Mouse (Mus musculus) ES-CJ7 (cell line): ENCODE data around the gene Chn2.

Source experiments
- DNase-seq: peaks from one replicate; pipeline ENCODE4 v3.0.0; 2011; ENCODE audit warnings: low read depth, low spot score

Gene Chn2

DNA sequence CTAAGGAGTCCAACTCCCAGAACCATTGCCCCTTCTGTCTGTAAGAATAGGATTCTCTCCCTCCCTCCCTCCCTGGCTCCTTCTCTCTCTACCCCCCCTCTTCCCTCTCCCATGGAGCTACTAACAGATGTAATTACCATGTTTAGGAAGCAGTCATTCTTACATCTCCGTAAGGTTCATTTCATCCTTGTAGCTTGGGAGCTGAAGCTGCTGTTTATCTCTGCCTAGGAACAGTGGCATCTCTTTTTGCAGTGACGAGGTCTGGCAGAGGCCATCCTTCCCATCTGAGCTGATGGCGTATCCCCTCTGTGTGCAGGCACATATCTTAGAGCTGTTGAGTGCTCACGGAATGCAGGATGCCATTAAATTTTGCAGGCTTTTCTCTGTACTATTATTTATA lies 35.1 kb downstream of the Chn2 start:
- no peak for DNase-seq

DNA sequence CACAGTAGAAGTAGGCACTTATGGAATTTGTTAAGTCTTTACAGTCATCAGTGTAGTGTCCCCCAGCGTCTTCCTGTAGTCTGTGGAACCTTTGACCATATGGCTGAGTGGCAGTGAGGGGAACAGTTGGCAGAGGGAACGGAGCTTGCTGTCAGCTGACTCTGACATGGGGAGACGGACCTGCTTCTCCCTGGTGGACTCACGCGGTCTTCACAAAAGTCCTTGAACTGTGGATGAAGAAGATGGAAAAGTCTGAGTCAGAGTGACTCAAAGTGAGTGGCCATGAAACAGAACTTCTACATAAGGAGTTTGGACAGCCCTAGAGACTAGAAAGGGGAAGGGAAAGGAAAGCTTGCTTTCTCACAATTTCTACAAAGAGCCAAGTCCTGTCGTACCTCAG lies 36.1 kb downstream of the Chn2 start:
- no peak for DNase-seq

DNA sequence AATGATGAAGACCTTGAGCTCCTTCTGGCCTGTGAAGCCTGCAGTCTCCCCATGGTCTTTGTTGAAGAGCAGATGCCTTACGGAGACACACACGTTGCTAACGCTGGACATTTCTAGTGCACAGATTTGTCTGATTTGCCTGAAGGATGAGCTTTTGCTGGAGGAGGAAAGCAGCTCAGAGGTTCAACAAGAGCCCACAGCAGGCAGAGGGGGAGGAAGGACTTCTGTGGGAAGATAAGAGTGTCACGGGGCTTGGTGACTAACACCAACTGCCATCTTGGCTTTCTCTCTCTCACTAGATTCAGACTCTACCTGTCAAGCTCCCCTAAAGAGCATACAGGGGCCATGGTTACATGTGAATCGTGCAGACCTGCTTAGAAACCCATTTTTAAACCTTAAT lies 37.3 kb downstream of the Chn2 start:
- DNase-seq, result no peak

DNA sequence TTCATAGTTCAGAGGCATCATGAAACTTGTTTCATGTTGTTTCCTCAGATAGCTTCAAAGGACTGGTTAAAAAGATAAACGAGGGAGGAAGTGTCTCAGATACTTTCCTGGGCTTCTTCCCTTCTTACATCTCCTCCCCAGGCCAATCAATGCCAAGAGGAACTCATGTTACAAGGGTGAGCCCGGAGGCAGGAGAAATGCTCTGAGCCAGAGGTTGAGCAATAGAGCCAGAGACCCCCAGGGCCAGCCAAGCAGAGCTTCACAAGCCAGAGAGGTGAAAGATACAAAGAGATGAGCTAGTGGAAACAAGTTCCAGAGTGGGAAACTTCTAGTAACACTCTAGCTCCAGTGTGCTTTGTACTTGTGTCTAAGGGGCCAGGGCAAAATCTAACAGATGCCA lies 38.9 kb downstream of the Chn2 start:
- DNase-seq, result no peak

DNA sequence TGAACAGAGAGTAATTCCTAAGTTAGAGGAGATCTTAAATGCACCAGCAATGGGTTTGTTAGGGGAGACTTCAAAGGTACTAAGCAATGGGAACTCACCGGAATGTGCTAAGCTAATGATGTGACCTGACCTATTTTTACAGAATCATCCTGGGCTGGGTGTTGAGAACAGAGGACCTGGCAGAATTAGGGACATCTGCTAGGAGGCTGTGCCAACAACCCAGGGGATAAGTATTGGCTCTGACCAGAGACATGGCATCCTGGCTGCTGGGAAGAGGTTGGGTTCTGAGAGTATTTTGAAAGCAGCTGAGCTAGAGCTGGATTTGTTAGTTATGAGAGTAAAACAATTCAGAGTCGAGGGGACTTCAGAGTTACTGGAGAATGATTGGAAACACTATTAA lies 40.5 kb downstream of the Chn2 start:
- DNase-seq, result no peak

DNA sequence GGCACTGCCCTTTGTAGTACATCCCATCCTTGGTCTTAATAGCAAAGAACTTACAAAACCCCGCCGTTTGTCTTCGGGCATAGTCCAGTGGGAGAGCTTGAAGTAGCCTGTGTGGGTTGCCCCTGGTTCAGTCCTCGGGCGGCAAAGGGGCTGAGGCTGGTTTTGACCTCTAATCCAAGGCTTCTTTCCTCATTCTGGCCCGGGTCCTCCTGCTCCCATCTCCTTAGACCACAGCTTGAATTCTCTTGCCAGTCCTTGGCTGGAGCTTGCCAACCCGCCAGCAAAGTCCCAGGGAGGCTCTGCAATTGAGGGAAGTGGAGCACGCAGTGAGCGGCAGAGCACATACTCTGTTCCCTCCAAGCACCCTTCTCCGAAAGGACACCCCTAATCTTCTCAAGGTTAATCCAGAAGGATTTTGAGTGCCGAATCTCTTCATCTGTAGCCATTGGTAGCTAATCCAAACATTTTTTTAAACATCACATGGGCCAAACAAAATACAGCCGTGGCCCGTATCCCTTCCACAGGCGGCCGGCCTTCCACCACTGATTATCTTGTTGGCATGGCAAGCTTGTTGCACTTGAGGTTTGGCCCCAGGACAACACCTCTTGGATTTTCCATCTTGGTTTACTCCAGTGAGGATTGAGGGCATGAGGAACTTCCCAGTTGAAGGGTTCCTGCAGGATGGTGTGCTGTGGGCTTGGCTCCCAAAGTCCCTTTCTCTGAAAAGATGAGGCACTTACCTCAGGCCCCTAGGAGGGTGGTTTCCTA lies 41.3 kb downstream of the Chn2 start:
- no peak for DNase-seq

DNA sequence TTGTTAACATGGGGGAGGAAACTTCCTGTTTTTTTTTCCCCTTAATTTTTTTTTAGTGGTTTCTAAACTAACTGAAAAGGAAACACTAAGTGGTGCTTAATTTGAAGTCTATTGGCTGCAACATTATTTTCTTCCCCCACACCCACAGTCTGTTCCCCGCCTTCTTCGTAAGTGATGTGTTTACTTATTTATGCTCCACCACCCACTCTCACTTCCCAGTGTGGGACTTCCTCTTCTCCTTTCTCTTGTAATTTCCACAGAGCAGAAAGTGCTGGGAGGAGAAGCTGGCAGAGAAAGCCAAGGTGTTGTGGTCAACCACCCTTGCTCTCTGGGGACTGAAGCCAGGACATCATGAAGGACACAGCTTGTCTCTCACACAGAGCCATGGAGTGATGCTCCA lies 43.2 kb downstream of the Chn2 start:
- DNase-seq, result no peak

DNA sequence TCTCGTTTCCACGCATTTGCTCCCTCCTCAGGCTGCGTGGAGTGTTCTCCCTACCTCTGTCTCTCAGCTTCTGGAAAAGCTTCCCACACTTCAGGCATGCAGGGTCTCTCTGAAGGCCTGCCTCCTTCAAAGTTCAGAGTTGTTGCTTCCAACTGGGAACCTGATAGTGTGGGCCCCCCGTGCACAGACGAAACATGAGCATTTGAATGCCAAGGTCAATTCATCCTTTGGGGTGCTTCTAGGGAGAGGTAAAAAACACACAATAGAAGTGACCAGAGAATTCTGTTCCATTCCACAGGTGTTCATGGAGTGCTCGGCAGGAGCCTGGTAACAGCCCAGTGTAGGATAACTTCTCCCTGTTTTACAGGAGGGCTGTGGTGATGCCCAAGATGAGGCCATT lies 44.7 kb downstream of the Chn2 start:
- DNase-seq, result peak; percentile 57

DNA sequence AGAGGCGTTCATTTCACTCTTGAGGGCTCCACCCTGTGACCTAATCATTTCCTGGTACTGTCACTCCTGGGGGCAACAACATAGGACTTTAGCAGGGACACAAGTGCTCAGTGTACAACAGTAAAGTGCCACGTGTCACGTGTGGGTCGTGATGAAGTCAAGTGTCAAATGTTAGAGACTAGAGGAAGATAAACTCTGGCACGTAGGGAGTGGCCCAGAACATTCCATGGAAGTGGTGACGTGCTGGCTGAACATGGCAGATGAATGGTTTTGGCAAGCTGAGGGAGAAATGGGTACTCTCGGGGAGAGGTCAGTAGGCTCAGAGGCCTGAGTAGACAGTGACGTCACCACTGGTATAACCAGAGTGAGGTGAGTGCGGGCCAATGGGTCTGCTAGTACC lies 45.7 kb downstream of the Chn2 start:
- DNase-seq, result no peak

DNA sequence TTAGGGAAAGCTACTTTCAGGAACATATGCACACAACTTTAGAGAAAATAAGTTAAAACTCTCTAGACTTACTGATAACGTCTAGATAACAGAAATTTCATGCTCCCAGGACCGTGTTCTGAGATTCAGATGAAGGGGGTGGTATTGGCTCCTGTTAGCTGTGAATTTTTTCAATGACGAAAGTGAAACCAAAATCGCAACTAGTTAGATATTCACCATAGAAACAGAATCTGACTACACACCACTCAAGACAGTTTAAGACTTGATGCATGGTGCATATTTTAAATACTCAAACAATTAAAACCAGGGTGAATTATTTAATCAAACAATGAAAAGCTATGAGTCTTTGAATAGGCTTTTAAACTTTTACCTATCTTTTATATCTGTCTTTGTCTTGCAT lies 48.8 kb downstream of the Chn2 start:
- no peak for DNase-seq

DNA sequence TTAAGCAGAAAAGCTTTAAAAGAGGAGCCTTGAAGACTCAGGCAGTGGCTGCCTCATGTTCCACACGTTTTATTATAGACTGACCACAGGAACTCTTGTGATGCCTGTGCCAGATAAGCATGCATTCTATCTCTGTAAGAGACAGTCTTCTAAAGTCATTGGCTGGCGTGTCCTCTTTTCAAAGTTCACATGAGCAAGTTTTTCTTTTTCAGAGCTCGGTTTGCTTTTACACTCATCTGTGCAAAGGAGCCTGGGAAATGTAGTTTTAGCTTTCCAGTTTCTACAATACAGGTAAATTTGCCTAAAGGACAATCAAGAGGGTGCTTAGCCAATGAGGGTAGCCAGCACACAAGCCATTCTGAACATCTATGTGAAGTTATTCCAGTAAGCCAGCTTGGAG lies 51.5 kb downstream of the Chn2 start:
- no peak for DNase-seq

DNA sequence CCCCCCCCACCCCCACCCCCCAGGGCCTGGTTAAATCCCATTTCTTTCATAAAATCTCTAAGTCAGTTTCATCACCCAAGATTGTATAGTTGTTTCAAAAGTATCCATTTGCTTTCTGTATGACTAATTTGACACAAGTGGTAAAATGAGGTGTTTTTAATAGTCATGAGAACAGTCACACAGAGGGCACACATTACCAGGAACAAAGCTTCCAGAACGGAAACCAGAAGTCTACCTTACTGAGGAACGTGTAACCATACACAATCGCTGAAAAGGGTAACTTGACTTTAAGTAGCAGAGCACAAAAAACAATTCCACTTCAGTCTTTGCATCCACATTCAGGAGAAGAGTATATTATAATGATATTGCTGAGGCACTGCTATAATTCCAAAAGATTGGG lies 53.6 kb downstream of the Chn2 start:
- DNase-seq, result no peak

DNA sequence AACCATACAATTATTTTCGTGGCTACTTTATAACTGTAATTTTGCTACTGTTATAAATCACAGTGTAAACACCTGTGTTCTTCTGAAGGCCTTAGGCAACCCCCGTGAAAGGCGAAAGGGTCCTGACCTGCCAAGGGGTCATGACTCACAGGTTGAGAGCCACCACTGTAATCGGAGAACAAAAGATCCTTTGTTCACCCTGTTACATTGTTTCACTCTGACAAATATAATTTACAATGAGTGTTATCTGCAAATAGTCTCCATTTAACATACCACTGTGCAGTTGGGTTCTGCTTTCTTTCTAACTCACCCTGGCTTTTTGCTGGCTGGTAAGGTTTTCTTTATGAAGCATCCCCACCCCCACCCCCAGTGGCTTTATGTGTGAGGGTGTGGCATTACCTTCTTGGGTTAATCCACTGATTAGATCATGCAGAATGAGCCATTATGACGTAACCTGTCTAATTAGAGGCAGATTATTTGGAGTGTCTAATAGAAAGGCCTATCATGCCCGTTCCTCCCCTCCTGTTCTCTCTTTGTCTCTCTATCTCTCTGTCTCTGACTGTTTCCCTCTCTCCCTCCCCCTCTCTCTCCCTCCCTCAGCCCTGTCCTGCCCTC lies 56.9 kb downstream of the Chn2 start:
- peak; percentile 86 for DNase-seq

DNA sequence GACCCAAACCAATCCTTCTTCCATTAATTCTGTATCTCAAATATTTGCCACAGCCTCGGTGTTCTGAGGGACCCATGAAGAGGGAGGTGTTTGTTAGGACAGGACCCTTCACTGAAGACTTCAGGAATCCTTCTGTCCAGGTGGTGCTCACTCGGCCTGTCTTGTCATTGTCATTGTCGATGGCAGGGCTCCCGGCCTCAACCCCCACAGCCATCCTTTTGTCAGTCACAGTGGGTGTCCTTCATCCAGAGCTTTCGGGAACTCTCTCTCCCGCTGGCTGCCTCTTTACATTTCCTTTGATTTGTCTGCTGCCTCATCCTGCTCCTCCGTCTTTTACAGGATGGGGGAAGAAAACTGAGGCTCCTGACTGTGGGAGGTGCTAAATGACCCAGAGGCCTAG lies 57.5 kb downstream of the Chn2 start:
- peak; percentile 99 for DNase-seq

DNA sequence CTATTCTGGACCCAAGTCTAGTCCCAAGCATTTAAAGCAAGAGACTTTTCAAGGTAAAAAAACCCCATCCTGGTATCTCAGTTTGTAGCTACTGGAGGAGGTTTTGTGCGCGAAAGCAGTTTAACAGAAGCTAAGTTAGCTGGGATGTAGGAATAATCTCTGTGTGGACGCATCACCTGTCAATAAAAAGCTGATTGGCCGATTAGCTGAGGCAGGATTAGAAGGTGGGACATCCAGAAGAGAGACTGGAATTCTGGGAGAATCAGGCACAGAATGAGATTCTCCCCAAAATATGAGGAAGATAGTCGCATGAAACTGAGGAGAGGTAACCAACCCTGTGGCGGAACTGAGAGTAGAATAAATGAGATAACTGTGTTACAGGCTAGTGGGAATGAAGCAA lies 59.0 kb downstream of the Chn2 start:
- DNase-seq, result peak; percentile 78

DNA sequence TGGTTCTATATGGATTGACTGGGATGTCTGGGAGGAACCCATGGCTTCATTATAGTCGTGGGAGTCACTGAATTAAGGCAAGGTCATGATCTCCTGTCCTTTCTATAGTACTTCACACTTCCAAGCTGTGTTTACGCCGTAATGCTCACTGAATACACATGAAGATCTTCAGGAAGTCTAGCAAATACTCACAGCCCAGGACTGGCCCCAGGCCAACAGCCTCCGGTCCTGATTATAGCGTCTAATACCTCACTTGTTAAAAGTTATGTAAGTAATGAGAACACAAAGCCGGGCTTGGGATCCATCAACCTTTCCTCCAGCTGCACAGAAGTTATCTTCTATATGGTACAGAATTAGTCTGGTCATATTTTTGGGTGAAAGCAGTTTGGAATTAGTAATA lies 60.3 kb downstream of the Chn2 start:
- no peak for DNase-seq

DNA sequence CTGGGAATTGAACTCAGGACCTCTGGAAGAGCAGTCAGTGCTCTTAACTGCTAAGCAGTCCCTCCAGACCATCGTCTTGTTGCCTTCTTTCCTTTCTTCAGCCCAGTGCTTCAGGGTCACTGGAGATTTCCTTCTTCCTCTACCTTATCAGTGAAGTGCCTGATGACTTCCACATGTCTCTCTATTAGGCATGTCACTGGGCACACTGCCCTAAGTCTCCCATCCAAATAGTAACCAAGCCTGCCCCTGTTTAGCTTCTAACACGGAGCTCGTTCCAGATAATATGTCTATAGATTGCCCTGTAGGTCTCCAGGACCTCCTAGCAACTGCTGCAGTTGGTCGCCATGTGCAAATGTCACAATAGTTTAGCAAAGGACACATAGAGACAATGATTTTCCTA lies 62.9 kb downstream of the Chn2 start:
- no peak for DNase-seq

DNA sequence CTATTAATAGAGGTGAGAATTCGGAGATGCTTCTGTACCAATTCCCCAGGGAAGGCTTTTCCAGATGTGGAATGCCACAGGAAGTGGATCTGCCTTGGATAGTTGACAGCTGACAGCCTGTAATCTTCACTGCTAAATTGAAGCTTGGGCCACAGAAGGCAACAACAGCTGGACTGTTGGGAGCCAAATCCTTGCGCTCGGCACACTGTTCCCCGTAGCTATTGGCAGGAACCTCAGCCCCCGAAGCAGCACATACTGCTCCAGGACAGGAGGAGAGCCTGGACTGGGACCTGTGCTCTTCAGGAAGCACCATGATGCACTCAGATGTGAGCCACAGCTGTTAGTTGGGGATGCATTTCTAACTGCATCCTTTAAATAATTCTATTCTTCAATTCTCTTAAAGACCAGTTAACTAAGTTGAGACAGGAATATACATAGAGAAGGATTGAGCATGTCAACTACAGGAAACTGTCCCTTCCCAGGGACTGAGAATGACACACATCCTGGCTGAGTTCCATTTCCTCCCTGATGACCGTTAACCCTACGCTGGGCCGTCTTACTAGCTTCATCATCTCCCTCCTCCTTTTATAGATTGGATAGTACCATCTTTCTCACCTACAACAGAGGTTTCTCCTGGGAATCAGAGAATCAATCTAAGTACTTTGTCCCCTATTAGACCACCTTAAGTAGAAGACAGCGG lies 64.1 kb downstream of the Chn2 start:
- DNase-seq, result no peak

DNA sequence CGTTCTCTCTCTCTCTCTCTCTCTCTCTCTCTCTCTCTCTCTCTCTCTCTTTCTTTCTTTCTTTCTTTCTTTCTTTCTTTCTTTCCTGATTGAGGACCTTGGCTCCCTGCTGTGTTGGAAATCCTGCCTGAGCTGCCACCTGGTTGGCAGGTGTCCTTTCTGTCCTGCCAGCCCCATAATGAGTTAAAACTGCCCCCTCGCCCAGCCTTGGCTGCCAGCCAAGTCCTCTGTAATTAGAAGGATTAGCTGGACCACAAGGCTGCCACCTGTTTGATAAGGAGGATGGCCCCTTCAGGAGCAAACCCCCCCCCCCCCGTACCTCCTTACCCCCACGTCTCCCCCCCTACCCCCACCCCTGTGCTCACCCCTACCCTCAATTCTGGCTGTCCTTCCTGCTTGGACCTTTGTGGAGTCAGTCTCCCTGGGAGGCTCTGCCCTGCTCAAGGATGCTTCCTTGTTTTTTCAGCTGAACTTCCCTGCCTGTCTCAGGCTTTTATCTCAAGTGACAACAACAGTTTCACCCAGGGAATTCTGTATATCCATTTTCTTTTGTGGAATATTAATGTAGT lies 72.1 kb downstream of the Chn2 start:
- DNase-seq, result no peak

DNA sequence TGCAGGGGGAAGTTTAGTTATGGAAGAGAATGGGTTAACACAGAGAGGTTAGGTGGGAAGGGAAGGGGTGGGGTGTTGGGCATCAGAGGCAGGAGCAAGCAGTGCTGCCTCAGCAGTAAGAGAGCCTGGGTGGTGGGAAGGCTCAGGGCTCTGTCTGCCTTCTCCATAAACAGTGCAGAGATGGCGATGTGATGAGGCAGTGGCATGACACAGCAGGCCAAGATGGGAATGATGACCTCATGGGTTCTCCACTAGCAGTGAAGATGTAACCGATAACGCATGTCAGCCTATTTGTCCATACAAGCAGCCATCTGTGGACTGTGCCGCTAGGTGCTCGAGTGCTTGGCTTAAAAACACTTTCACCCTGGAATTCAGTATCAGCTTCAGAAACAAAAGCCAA lies 74.0 kb downstream of the Chn2 start:
- DNase-seq, result no peak

DNA sequence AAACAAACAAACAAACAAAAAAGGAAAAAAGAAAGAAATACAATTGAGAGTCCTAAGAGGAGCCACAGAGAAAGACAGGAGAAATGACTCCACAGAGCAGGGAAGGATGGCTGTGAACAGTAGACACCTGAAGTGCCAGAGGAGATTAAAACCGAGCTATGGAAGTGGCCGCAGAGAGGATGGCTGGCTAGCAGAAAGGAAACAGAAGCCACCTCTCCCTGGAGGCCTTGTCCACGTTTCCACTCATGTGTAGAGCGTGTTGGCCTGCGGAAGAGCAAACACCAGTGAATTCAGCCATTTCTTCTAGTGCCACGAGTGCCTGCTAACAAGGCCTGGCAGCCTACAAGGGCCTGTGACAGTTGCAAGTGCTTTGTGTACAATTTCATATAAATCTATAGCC lies 75.1 kb downstream of the Chn2 start:
- no peak for DNase-seq

DNA sequence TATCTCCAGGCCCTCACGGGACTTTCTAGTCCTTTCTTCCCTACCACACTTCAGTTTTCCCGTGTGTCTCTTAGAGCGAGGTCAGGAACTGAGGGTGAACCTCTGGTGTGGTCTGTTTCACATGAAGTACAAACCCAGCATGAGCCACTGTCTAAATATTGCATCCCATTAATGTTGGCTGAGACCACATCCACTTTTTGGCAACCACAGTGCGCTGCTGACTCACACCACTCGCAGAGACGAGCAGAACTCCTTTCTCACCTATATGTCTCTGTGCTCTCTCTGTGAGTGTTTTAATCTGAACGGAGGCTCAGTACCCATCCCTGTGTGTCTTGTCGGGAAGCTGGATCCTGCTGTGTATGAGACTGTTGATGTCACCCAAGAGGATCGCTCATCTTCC lies 76.9 kb downstream of the Chn2 start:
- DNase-seq, result no peak
